Mouse (Mus musculus) forebrain, embryonic 10.5 days (tissue): ENCODE results near the gene Gm6614. TPM values are rescaled to one million over a fixed set of nuclear protein-coding genes. Genes with fewer than 3 reads are reported as not detected.
"Not testable (repeated sequence)": the region's sequence is repeated elsewhere in the genome, so short reads cannot be mapped to it uniquely, and the experiment has no call there.

Experiments
- DNase-seq: peaks from one replicate; pipeline ENCODE4 v3.0.0-alpha.2; 2017; ENCODE audit warnings: low spot score; ENCODE audit errors: extremely low spot score
- H3K27ac ChIP-seq: fragments of 300-500 bp; sonication (generic); 2 replicates; pipeline ENCODE4 v1.5.1; 2016; ENCODE audit warnings: mild to moderate bottlenecking
- H3K27me3 ChIP-seq: fragments of 300-500 bp; sonication (generic); 2 replicates; pipeline ENCODE4 v1.6.1; 2016; ENCODE audit warnings: mild to moderate bottlenecking; ENCODE audit not compliant: poor library complexity, severe bottlenecking
- H3K36me3 ChIP-seq: fragments of 300-500 bp; sonication (generic); replicated peaks from 2 replicates; pipeline ENCODE4 v1.6.1; 2016; ENCODE audit warnings: mild to moderate bottlenecking, moderate library complexity
- H3K4me1 ChIP-seq: fragments of 300-500 bp; sonication (generic); 2 replicates; pipeline ENCODE4 v1.6.1; 2016
- H3K4me3 ChIP-seq: fragments of 300-500 bp; sonication (generic); 2 replicates; pipeline ENCODE4 v1.5.1; 2016; ENCODE audit warnings: mild to moderate bottlenecking, moderate library complexity
- H3K9me3 ChIP-seq: fragments of 300-500 bp; sonication (generic); 2 replicates; pipeline ENCODE4 v1.6.1; 2016; ENCODE audit warnings: mild to moderate bottlenecking, moderate library complexity
- WGBS: fragments of 180-500 bp; shearing (Covaris S2); methylation state at CpG from one replicate; pipeline ENCODE4 v1.1.7; 2016; 5-methylcytosine and 5-hydroxymethylcytosine counted together
- polyA plus RNA-seq: library from polyadenylated mRNA; unstranded; fragments of >200 nt; fragmentation: Nextera tagmentation; extraction: Ambion mirVana; gene quantifications from 2 replicates; pipeline ENCODE4 v1.2.1, GENCODE M21; 2016

The Gm6614 gene
- polyA plus RNA-seq: not detected in 2 replicates

DNA sequence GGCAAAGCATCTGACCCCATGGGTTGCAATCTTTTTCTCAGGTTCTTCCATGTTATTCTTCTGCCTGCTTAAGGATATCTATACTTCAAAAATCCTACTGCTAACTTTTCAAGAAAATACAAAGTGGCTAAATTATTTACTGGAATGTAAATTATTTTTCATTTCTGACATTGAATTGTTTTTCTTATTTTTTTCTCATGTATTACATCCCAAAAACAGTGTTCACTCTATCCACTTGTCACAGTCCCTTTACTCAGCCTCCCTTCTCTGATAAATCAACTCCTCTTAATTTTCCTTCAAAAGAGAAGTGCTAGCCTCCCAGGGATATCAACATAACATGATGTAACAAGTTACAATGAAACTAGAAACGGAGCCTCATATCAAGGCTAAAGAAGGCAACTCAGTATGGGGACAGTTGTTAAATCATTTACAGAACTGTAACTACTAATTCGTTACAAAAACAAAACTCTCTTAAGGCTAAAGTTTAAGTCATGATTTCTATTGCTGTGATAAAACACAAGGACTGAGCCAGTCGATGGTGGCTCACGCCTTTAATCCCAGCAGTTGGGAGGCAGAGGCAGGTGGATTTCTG is at the start of gene Gm6614:
Gene Gm6614, minus strand, starts transcription at position 51 of the 592 bp plus-strand sequence.
- Histone ChIP-seq H3K4me3 (no peak within 1 kb of the TSS), H3K36me3 (no peaks in the 10 kb centered on the region), H3K4me1 (no peaks in the 10 kb centered on the region), H3K27me3 (no peaks in the 10 kb centered on the region), H3K27ac (no peak within 1 kb of the TSS), H3K9me3 (no peaks in the 10 kb centered on the region)
- 90% methylated on average over 4 of the region's 4 CpGs for WGBS
- DNase-seq: no peak

DNA sequence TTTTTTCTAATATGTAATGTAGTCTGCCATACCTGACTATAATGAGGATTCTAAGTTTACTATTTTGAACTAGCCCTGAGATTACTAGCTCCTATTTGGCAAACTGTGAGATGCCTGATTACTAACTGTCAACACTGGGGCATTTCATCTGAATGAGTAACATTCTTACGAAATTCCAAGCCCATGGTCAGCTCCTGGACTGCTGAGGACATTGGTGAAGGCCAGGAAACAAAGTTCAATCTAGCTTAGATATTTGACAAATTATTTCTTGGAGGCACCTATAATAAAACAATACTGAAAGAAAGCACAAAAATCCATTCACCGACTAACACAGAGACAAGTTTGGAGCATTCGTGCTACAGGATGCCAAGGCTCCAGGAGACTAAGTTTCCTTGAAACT is 47.1 kb upstream of the Gm6614 start:
- H3K27ac ChIP-seq, H3K4me1 ChIP-seq, H3K9me3 ChIP-seq, H3K27me3 ChIP-seq, H3K4me3 ChIP-seq, DNase-seq, H3K36me3 ChIP-seq: not testable (repeated sequence)
- WGBS: 84% methylated on average over 3 of the region's 3 CpGs

DNA sequence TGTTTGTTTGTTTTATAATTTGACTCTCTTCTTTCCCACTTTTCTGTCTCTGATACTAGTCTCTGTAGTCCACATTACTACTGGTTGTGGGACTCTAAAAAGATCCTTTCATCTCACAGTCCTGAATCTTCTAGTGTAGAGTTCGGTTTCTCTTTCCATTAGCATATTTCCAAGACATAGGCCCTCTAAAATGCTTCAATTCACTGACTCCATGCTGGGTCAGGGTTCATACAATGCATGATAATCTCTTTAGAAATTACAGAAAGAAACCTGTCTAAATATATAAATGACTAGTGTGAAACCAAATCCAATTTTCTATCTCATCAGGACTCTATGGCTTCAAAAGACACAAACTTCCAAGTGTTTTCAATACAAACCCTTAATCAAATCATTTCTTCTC is 36.5 kb upstream of the Gm6614 start:
- no peak overlapping the region for H3K27ac ChIP-seq

DNA sequence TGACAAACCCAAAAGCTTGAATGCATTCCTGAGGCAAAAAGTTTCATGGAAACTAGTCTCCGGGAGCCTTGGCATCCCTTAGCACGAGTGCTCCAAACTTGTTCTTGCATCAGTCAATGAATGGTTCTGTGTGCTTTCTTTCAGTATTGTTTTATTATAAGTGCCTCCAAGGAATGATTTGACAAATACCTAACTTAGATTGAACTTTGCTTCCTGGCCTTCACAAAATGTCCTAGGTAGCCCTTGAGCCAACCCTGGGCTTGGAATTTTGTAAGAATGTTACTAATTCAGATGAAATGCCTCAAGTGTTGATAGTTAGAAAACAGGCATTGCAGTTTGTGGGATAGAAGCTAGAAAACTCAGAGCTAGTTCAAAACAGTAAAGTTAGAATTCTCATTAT is 34.5 kb upstream of the Gm6614 start:
- H3K36me3 ChIP-seq: no peaks in the 10 kb centered on the region
- DNase-seq: no peak
- H3K27ac ChIP-seq: no peak overlapping the region
- H3K4me3 ChIP-seq: no peak overlapping the region
- 92% methylated on average over 2 of the region's 2 CpGs for WGBS
- H3K9me3 ChIP-seq: no peaks in the 10 kb centered on the region; the same call in 1 of the 2 replicates
- H3K27me3 ChIP-seq: no peaks in the 10 kb centered on the region
- no peaks in the 10 kb centered on the region for H3K4me1 ChIP-seq

More for the DNA sequence above, 36.5 kb upstream of the Gm6614 start:
- no peak for DNase-seq
- WGBS: 80% methylated on average over 1 of the region's 1 CpGs
- Histone ChIP-seq H3K27me3 (no peaks in the 10 kb centered on the region), H3K4me1 (no peaks in the 10 kb centered on the region), H3K4me3 (no peak overlapping the region), H3K9me3 (no peaks in the 10 kb centered on the region; the same call in 1 of the 2 replicates), H3K36me3 (no peaks in the 10 kb centered on the region)

DNA sequence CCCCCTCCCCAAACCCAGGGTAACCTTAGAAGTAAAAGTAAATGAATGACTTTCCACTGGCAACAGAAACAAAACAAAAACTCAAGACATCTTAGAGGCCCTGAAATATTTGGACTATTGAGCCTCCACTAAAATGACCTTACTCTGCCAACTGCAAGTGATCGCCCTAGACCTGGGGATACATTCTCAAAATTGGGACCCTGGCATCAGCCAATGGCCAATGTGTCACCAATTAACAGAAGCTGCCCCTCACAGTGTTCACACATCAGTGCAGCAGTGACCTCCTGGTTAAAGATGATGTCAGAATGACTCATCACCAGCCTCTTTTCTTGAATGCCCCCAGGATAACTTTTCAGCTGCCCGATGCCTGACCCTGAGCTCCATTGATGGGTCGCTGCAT is 30.7 kb upstream of the Gm6614 start:
- H3K27ac ChIP-seq: no peak overlapping the region
- no peaks in the 10 kb centered on the region for H3K27me3 ChIP-seq
- DNase-seq: no peak
- H3K4me1 ChIP-seq: no peaks in the 10 kb centered on the region
- H3K9me3 ChIP-seq: no peaks in the 10 kb centered on the region; the same call in 1 of the 2 replicates
- 95% methylated on average over 3 of the region's 3 CpGs for WGBS
- no peak overlapping the region for H3K4me3 ChIP-seq
- H3K36me3 ChIP-seq: no peaks in the 10 kb centered on the region

DNA sequence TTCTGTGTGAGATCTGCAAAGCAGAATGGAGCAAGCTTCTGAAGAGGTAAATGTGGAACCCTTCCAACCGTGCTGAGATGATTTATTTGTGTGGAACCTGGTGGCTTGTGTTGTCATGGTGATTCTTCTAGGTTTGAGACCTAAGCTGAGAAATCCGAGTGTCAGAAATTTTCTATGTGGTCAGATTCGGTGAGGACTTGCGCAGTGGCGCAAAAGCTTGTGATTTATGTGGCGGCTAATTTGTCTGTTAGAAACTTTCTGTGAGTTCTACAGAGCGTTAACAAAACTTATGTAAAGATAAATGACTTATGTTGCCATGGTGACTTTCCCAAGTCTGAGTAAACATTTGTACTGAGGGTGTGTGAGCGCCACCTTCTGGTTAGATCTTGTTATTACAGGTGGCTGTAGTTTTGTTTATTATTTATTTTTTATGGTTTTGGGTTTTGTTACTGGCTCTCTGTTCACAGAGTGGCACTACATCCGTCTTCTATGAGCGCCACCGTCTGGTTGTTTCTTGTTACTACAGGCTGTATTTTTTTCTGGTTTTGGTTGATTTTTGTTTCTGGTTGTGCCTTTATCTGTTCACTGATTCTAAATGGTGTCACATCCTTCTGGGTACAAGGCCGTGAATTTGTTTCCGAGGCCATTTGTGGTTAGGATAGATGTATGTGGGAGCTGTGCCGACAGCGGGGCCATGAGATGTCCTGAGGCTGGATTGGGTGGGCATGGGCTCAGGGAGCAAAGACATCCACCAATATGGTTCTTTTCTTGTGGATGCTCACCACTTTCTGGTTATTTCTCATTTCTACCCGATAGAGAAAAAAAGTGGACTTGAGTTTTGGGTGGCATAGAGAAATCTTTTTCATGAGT is 29.3 kb upstream of the Gm6614 start:
- H3K4me1 ChIP-seq: no peaks in the 10 kb centered on the region
- no peak overlapping the region for H3K27ac ChIP-seq
- no peaks in the 10 kb centered on the region for H3K9me3 ChIP-seq
- 63% methylated on average over 16 of the region's 16 CpGs for WGBS
- no peak overlapping the region for H3K4me3 ChIP-seq
- DNase-seq: peak; percentile 22
- no peaks in the 10 kb centered on the region for H3K36me3 ChIP-seq
- no peaks in the 10 kb centered on the region for H3K27me3 ChIP-seq

DNA sequence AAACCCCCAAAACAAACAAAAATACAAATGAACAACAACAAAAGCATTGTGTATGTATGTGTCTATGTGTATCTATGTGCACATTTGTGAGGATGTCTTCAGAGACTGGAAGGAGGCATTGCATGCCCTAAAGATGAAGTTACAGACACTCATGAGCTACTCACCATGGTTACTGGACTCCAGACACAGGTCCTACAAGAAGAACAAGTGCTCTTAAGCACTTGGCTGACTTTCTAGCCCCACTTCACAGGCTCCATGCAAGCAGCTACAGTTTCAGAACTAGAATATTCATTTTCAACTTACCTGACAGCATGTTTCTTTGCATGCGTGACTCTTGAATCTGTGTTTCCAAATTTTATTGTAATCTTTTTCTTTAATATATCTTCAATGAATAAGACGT is 24.6 kb upstream of the Gm6614 start:
- Histone ChIP-seq H3K9me3 (no peaks in the 10 kb centered on the region), H3K4me1 (no peaks in the 10 kb centered on the region), H3K27ac (no peak overlapping the region), H3K4me3 (no peak overlapping the region), H3K27me3 (no peaks in the 10 kb centered on the region), H3K36me3 (no peaks in the 10 kb centered on the region)
- DNase-seq: no peak
- WGBS: 86% methylated on average over 2 of the region's 2 CpGs

DNA sequence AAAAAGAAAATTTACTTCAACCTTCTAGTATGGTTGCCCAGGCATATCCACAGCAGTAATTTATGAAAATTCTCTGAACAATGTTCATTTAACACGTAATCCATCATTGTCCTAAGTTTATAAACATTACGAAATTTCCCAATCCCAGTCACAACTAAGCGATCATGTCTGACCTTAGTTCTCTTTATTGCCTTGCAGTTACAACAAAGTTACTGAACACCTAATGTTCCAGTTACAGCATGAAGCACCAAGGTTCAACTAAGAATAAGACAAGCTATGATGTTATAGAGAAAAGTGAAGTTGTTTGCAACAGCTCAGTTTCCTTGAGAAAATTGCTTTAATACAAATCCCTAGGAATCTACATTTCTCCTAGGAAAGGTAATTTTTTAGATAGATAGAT is 10.5 kb upstream of the Gm6614 start:
- Histone ChIP-seq H3K27me3 (no peaks in the 10 kb centered on the region), H3K4me1 (no peaks in the 10 kb centered on the region), H3K4me3 (no peak overlapping the region), H3K27ac (no peak overlapping the region), H3K36me3 (no peaks in the 10 kb centered on the region), H3K9me3 (no peaks in the 10 kb centered on the region)
- WGBS: 87% methylated on average over 3 of the region's 3 CpGs
- no peak for DNase-seq

DNA sequence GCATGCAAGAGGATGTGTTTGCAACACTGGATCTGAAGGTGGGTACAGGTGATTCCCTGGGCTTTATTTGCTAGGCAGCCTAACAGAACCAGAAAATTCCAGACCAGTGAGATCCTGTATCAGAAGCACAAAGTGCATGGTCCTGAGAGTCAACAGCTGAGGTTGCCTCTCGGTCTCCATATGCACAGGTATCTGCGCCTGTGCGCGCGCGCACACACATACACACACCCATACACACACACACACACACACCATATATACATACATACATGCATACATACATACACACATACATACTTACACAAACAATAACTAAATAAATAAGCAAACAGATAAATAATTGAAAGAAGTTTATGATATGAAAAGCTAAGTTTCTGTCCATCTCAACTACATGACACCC is 24.4 kb downstream of the Gm6614 start:
- Histone ChIP-seq H3K4me1 (no peaks in the 10 kb centered on the region), H3K27ac (no peak overlapping the region), H3K36me3 (no peaks in the 10 kb centered on the region), H3K27me3 (no peaks in the 10 kb centered on the region), H3K9me3 (no peaks in the 10 kb centered on the region), H3K4me3 (no peak overlapping the region)
- WGBS: 93% methylated on average over 6 of the region's 6 CpGs
- DNase-seq: no peak

DNA sequence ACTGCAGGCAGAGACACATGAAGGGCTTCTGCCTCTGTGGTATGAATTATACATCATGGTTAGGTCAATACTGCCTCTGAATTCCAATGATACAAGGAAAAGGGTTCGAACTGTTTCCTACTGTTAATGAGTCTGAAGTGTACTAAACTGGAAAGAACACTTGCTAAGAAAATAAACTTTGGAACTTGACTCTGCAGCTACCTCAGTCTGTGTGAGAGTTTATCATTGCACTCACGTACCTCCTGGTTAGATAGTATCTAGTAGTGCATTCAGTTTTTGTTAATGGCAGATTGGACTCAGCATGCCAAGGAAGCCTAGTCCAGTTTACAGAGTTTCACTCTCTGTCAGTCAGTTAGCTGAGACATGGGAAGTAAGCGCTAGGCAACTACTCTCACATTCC is 26.6 kb downstream of the Gm6614 start:
- DNase-seq: no peak
- no peaks in the 10 kb centered on the region for H3K9me3 ChIP-seq
- H3K27ac ChIP-seq: no peak overlapping the region
- H3K4me3 ChIP-seq: no peak overlapping the region
- H3K27me3 ChIP-seq: no peaks in the 10 kb centered on the region
- 87% methylated on average over 3 of the region's 3 CpGs for WGBS
- H3K36me3 ChIP-seq: no peaks in the 10 kb centered on the region
- no peaks in the 10 kb centered on the region for H3K4me1 ChIP-seq

DNA sequence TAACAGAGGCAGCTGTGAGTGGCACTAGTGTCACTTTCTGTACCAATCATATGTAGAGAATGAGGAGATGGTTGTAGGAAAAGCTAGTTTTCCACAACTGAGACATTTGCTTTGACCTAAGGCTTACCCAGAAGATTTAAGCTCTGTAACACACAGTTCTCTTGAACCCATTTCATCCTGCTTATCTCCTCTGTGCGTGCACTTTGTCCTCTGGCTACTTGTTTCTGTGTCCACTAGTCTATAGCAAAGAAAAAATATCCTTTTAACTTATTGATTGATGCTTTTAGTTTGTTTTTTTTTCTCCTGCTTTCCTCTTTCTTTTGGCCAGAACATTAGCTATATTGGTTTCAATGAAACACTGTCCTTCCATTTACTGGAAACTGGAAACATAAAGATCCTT is 48.8 kb downstream of the Gm6614 start:
- no peaks in the 10 kb centered on the region for H3K4me1 ChIP-seq
- 92% methylated on average over 1 of the region's 1 CpGs for WGBS
- H3K4me3 ChIP-seq: no peak overlapping the region
- H3K27me3 ChIP-seq: no peaks in the 10 kb centered on the region
- no peaks in the 10 kb centered on the region for H3K9me3 ChIP-seq
- no peak for DNase-seq
- H3K36me3 ChIP-seq: no peaks in the 10 kb centered on the region
- H3K27ac ChIP-seq: no peak overlapping the region

DNA sequence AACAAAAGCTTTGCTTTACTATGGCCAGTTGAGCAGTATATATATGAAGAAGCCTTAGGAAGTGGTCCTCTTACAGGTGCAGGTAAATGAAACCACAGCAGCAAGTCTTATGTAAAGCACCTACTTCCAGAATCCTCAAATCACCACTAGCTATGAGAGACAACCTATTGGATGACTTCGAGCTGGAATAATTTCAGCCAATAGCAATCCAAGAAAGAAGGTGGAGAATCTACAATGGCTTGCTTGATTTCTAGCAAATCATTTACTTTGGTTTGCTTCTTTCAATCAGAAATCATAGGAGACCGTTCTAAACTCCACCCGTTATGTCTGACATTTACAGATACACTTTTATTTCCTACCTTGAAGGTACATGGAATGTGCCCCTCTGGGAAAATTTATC is 49.4 kb downstream of the Gm6614 start:
- Histone ChIP-seq H3K9me3 (peaks cover 1% of the 10 kb centered on the region; the same call in 1 of the 2 replicates), H3K27me3 (no peaks in the 10 kb centered on the region), H3K36me3 (no peaks in the 10 kb centered on the region), H3K27ac (no peak overlapping the region), H3K4me1 (no peaks in the 10 kb centered on the region), H3K4me3 (no peak overlapping the region)
- DNase-seq: no peak
- WGBS: 89% methylated on average over 3 of the region's 3 CpGs

DNA sequence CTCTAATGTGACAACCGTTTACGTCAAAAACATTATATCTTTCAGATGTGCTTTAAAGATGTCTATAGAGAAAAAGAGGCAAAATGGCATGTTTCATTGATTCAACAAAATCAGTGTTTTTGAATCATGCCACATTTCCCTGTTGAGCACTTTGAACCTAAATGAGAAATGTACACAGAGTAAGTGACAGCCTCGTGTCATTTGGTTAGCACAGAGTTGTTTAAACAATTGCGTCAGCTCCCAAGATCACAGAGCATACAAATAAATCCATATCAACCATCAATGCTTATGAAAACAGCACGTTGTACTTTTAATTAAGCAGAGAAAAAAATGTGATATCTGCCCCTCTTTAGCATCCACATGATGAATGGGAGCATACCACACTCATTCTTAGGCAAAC is 50.7 kb downstream of the Gm6614 start:
- DNase-seq: no peak
- WGBS: 84% methylated on average over 5 of the region's 5 CpGs
- Histone ChIP-seq H3K4me3 (no peak overlapping the region), H3K36me3 (no peaks in the 10 kb centered on the region), H3K27me3 (no peaks in the 10 kb centered on the region), H3K27ac (no peak overlapping the region), H3K9me3 (peaks cover 3% of the 10 kb centered on the region; the same call in 1 of the 2 replicates), H3K4me1 (no peaks in the 10 kb centered on the region)
